Mouse (Mus musculus): ENCODE results near the gene Nphs1.
"Not testable (repeated sequence)": the region's sequence is repeated elsewhere in the genome, so short reads cannot be mapped to it uniquely, and the experiment has no call there.

The Nphs1 gene

DNA sequence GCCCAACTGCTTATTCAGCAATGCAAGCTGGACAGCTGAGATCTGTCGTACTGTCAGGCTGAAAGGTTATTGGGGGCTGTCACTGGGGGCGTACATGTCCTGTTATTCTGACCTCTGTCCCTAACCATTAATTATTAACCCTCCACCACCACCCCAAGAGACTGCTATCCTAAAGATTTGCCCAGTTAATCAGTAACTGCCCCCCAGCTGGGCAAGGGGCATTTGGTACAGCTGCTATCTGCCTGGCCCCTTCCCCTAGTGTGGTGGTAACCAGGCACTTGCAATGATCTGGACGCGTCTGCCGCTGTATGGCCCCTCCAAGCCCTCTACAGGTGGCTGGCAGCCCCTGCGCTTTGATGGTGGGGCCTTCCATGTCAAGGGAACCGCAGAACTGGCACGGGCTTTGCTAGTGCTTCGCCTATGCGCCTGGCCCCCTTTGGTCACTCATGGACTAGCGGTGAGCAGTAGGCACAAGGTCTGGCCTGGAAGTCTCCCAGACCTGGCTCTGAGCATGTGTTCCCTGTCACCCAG is 35.4 kb downstream of the Nphs1 start, which contains the start of gene Prodh2:
TSS of gene Prodh2 (plus strand) at position 222 of the 531 bp plus-strand sequence.
- DNase-seq = peak; percentile 85

DNA sequence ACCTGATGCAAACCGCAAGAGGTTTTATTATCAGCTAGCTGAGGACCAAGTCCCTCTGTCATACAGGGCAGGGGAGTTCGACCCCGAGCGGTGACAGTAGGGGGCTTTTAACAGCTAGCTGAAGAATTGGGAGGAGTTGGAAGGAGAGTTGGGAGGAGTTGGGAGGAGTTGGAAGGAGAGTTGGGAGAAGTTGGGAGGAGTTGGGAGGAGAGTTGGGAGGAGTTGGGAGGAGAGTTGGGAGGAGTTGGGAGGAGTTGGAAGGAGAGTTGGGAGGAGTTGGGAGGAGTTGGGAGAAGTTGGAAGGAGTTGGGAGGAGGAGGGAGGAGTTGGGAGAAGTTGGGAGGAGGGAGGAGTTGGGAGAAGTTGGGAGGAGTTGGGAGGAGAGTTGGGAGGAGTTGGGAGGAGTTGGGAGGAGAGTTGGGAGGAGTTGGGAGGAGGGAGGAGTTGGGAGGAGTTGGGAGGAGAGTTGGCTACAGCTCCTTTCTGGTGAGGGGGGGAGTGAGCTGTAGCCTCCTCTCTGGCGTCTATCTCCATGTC is 37.5 kb downstream of the Nphs1 start:
- peak; percentile 51 for DNase-seq

DNA sequence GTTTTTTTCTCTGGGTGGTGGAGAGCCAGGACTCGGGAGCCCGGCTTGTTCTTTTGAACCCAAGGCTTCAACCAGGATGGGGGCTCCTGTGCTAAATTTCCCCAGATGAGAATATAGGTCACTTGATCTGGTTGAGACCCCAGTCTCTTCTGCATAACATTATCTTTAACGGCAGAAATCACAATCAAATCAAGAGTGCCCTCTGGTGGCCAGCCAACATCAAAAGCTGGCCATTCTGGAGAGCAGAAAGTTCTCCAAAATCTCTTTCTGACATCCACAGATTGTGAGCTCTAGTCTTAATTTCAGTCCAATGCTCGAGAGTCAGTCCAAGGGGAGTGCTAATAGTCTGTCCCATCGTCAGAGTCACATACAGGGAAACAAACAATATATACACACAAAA is 43.0 kb downstream of the Nphs1 start:
- not testable (repeated sequence) for DNase-seq

DNA sequence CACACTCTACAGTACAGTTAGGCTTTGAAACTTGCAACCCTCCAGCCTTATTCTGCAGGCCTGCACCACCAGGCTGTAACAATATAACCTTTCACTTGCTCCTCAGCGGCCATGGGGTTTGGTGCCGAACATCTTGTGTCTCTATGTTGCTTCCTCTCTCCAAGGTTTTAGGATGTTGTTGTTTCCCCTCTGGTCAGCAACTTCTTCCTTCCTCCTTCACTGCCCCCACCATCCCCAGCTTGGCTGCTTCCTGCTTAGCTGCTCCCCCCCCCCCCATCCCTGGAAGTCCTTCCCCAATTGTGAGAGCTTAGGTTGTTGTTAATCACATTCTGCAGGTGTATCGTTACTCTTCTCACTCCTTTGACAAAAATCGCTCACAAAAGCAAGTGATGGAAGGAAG is 49.9 kb downstream of the Nphs1 start:
- DNase-seq = no peak

DNA sequence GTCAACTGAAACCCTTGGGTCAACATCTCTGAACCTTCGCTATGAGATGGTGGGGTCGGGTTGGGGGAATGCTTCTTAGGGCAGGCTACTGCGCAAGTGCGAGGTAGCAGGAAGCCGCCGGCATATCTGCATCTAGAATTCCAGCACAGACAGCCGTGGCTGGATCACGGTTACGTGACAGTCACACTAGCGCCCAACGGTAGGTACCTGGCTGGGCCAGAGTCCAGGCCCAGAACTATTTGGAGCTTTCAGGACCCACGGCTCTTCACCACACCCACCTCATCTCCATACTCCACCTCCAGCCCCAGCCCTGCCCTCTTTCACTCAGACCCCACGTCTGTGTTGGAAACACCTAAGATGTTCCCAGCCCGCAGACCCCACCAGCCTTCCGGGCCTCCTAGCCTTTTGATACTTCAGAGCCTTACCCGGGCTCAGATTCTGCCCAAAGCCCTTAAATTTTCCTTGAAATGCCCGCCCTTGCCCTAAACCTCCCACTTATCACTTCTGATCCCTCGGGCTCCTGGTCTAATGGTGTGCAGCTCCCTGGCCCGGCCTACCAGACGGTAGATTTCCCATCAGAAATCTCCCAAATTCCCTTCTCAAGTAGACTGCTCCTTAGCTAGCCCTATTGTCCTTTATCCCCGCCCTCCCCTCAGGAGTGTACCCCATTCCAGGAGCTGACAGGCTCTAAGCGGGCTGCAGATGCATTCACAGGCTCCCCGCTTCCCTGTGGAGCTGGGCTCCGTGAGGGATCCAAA is 57.1 kb downstream of the Nphs1 start:
- no peak for DNase-seq

DNA sequence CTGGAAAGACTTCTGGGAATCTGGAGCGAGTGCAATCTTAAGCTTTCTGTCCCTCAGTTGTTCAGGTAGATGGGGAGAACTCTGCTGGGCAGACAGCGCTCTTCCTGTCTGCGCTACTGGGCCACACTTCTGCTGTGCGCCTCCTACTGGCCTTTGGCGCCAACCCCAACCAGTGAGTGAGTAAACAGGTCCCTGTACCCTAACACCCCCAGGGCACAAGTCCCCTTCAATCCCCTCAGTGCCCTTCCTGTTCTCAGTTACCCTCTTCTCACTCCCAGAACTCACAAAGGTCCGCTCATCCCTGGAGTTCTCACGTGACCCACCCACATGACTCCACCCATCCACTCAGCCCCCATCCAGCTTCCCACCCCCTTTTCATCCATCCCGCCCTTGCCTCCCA is 60.2 kb downstream of the Nphs1 start:
- DNase-seq = no peak

DNA sequence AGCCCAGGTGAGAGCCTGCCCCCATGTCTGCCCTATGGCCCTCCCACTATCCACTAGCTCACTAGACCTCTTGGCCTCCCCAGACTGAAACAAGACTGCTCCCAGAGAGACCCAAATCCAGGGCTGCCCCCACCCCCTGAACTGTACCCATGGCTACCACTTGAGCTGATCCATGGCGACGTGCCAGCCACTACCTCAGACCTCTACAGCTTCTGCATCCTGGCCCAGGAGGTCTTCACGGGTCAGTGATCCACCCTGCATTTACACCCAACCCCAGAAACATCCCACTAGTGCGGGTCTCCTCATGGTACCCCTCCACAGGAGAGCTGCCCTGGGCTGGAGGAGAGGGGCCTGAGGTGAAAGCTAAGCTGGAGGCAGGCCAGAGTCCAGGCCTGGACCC is 62.3 kb downstream of the Nphs1 start:
- DNase-seq = peak; percentile 36

DNA sequence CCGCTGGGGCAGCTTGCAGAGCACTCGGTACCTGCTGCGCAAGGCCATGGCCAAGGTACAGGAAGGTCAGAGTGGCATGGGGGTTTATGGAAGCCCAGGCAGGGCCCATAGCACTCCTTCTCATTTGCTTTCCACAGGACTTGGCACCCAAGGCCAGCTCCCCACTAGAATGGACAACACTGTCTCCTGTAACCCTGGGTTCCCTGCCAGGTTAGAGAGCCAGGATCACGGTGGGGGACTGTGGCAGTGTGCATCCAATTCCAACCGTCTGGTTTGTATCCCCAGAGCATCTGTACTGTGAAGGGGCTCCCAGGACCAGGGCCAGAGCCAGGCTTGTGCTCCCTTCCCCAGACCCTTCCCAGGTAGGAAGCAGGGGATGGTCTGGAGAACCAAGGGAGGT is 62.7 kb downstream of the Nphs1 start:
- no peak for DNase-seq

DNA sequence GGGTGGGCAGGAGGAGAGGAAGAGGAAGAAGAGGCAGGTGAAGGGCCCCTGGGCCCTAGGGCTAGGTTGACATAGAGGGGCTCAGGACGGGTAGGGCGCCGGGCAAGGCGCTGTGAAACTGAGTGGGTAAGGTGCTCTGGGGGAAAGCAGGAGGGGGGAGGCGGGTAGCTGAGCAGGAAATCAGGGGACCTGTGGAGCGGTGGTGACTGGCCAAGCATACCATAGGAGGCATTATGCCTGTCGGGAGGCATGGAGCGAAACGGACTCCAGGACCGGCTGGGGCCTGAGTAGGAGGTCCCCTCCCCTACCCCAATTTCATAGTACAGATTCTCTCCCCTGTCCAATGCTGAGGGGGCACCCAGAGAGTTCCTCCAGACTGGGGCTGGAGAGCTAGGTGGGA is 64.8 kb downstream of the Nphs1 start:
- DNase-seq = no peak

DNA sequence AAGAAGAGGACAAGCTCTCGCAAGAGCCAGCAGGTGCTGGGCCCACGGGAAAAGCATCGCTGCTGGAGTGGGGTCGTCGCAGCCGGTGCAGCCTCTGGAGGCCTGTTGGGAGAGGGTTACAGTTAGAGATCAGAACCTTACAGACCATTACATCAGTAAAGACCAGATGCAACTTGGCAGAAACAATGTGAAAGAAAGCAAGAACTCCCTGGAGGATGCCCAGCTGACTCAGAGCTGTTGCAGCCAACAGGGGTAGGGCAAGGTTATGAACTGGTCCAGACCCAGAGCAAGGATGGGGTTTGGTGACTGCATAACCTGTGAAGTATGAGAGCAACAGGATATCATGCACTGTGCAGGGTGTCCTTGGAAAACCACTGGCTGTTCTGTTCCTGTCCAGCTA is 66.4 kb downstream of the Nphs1 start:
- no peak for DNase-seq

DNA sequence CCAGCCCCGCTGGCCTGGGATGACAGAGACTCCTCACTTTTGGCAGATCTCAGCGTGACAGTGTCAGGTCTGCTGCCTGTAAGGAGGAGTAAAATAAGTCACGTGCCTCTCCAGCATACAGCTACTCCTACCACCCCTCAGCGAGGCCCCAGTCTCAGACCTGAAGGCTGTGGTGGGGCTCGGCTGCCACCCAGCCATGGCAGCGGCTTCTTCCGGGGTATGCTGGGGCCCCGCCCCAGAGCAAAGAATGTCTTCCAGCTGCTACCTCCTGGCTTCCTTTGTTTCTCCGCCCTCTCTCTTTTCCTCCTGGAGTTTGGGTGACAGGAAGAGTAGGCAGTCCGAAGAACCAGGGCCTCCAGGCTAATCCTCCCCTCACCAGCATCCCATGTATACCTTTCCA is 67.8 kb downstream of the Nphs1 start:
- DNase-seq = no peak

DNA sequence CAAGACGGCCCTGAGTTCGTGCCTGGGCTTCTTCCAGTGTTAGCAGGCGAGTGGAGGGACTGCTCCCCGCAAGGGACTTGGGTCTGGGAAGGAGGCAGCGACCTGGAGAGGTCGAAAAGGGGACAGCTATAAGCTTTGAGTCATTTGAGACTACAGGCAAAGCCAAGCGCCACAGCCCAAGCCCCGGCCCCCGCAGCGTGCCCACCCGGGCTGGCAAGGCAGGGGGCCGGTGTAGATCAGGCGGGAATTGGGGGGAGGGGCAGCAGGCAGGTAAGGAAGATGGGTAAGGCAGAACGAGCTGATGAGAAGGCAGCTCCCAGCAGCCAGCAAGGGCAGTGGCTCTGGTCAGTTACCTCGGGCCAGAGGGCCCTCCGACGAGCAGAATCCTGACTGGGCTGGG is 68.3 kb downstream of the Nphs1 start:
- DNase-seq = no peak

DNA sequence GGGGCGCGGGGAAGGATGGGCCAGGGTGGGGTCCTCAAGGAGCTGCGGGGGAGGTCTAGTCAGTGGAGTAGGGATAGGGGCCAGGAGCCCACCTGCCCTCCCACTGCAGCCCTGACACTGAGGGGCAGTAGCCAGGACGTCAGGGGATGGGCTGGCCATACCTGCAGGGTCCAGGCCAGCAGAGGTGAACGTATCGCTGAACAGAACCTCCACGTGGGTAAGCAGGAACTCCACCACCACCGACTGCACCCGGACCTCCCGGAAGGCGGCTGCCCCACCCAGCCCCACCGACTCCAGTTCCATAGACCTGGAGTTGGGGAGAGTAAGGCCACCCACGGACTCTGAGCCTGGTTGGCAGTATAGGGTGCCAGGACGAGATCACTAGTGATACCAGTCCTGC is 68.9 kb downstream of the Nphs1 start:
- no peak for DNase-seq

DNA sequence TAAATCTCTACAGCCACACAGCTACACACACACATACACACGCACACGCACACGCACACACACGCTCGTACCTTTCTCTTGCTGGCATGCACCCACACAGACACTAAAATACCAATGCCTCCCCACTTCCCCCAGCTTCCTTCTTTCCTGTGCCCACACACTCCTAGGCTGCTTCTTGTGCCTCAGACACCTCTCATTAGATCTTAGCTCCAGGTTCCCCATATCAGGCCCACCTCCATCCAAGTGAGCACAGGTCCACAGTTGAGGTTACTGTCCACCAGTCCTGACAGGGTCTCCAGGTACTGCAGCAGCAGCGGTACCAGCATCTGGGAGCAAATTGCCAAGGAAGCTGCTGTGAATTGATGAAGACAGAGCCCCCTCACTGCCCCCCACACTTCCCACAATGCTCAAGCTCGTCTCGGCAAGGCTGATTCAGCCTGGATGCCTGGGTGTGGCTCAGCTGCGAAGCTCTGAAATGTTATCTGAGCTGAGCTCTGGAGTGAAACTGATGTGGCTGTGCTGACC is 73.2 kb downstream of the Nphs1 start:
- DNase-seq = no peak

DNA sequence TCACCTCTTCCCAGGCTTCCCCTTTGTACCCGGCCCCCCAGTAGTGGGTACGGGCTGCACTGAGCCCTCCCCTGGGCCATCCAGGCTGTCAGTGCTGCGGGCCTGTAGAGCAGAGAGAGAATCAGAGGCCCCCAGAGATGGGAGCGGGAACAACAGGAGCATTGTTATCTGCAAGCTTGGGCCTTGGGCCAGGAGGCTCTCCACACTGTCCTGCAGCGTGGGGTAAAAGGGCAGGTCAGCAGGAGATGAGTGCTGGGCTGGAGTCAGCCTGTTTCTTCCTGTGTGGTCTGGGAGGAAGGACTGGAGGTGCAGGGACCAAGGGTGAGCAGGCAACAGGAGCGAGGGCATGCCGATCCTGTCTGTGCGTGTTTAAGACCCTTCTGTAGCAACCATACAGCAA is 74.8 kb downstream of the Nphs1 start:
- peak; percentile 74 for DNase-seq

DNA sequence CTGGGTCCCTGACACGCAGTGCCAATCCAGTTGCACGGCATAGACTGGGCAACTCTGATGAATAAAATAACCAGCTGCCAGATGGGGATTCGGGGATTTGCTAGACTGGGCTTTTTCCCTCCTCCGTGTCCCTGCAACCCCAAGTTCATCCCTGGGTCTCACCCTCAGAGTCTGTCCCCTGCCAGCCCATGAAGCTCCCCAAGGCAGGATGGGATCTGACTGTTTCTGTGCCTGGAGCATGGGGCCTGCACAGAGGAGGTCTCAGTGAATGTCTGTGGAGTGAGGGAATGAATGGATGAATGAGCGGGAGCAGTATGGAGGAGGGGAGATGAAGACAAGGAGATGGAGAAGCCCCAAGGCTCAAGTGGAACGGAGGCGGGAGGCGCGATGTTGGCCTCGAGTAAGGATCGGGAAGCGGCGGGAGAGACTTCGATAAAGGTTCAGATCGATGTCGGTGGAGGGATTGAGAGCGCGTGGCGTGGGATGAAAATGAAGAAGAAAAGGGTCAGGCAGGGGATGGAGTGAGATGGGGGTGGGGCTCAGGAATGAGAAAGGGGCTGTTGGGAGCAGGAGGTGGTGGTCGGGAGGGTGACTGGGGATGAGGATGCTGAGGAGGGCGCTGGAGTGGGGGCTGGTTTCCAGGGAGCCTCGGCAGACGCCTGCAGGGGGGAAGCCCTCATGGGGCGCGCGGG is 76.0 kb downstream of the Nphs1 start:
- no peak for DNase-seq

DNA sequence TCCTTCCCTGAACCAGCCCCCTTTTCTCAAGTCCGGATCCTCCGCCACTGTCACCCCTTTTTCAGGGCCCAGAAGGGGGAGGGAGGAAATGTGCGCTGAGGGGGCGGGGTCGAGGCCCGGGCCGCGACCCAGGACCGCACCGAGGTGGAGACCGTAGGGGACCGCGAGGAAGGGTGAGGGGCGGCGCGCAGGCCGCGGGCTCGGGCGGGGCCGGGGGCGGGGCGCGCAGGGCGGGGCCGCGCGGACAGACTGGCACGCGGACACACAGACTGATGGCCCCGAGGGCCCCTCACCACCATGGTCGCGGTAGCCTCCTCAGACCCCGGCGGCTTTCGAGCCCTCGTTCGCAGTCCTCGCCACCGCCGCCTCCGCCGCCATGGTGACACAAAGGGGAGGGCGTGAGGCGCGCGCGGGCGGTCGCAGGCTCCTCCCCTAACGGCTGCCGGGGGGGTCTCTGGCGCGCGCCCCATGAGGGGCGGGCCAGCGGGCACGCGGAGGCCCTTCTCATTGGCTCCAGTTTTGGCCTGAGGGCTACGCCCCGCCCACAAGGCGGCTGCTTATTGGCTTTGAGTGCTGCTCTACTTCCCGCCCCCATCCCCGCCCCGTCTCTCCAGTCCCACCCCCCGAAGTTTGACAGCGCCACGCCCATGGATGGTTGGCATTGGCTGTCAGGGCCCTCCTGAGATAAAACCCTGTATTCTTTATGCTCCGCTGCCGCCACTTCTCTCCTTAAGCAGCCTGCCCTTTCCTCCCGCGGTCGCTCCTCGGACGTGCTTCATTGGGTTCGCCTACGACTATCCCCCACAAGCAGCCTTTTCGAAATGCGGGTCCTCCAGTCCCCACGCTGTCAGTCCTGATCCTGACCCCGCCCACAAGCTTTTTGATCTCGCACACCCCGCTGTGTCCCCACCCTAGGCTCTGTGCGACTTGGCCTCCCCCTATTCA is 76.8 kb downstream of the Nphs1 start, which contains the start of gene Arhgap33:
TSS of gene Arhgap33 (minus strand) at position 428 of the 945 bp plus-strand sequence.
- peak; percentile 95 for DNase-seq

Data from kidney, adult 11 months (tissue).